Mouse (Mus musculus) megakaryocyte, adult 5-6 weeks (primary cell): ENCODE measurements around the gene Bnc1. TPM values are rescaled to one million over a fixed set of nuclear protein-coding genes. Genes with fewer than 3 reads are reported as not detected.

ENCODE experiments used
- ATAC-seq: 2 replicates; pipeline ENCODE4 v1.8.0; 2016; ENCODE audit warnings: mild to moderate bottlenecking, inconsistent platforms; ENCODE audit not compliant: poor library complexity, severe bottlenecking
- total RNA-seq, 2 experiments: library from RNA; stranded (forward) in 1 of 2; stranded (reverse) in 1 of 2; fragments of 153-499, 151-499 nt in 1 of 2; fragments of 221-1000, 200-1000 nt in 1 of 2; gene quantifications; 2 replicates each; pipeline versions ENCODE4 v1.2.3 to v1.2.4; 2015 to 2017

The Bnc1 gene
- total RNA-seq (2015) (not detected in 2 replicates), total RNA-seq (2017) (not detected in 2 replicates)

DNA sequence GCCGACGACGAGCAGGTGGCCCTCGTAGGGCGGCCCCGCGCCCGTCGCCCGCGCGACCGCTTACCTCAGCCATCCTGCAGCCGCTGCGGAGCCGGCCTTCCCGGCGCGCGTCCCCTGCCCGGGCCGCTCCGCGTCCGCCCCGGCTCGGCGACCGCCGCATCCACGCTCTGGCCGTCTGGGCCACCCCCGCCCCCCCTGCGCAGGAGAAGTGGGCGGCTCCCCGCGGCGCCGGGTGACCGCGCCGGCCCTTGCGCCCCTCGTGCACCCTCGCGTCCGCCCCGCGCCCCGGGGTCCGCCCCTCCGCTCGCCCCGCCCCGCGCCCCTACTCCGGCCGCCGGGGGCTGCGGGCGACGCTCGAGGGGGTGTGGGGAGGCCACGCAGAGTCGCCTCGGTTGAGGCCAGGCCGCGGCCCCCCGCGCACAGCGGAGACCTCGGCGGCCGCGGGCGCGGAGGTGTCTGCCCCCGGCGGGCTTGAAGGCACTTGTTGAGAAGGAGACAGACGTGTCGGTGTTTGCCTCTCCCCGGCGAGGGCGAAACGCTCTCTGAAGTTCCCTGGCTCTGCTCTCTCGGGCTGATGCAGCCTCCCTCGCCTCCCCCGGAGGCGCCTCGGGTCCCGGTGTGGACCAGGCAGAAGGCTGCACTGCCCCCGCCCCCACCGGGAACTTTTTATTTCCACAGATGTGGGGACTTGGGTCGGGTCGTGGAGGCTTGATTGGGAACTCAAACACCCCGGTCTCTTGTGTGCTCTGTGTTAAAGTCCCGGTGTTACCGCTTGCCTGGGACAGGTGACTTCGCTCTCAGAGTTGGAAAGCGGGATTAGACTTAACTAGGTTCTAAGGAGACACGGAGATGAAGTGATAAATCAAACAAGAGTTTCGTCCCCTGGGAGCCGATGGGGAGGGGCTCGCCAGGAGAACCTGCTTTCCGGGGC lies at the start of gene Bnc1:
Gene Bnc1, minus strand, starts transcription at position 162 of the 931 bp plus-strand sequence.
- ATAC-seq, result no peak

GRCm38 (mm10) chr7:82033347-82033746 lies 41.3 kb upstream of the Bnc1 start:
- ATAC-seq, result no peak

GRCm38 (mm10) chr7:82029666-82030065 lies 37.6 kb upstream of the Bnc1 start:
- ATAC-seq, result no peak

DNA sequence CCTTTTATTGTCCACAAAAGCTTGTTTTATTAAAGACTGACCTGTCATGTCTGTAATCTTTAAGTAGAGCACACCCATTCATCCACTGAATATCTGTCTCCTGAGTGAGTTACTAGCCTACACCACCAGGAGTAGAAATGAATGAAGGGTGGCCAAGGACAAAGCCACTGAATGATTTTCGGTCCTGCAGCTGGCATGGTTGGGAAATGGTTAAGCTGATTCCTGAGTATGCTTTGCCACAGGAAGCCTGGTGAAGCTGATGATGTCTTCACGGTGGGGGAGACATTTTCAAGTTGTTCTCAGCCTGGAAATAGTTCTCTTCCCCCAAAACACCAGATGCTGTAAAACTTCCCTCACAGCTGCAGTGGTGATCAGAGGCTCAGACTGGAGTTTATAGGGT lies 33.7 kb upstream of the Bnc1 start:
- no peak for ATAC-seq

DNA sequence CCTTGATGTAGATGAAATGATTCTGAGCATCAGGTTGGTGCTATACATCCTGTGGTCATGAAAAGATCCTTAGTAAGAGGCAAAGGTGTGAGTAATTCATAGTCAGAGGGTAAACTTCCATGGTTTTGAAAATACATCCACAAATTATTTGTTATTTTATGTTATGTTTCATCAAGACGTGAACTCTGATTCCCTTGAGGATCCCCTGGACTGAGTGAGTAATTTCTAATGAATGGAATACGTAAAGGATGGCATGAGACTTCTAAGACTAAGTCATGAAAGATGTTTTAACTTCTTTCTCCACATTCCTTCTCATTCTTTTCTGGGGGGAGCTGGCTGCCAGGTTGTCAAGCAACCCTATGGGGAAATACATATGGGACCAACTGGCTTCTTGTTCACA lies 31.6 kb upstream of the Bnc1 start:
- ATAC-seq, result no peak

DNA sequence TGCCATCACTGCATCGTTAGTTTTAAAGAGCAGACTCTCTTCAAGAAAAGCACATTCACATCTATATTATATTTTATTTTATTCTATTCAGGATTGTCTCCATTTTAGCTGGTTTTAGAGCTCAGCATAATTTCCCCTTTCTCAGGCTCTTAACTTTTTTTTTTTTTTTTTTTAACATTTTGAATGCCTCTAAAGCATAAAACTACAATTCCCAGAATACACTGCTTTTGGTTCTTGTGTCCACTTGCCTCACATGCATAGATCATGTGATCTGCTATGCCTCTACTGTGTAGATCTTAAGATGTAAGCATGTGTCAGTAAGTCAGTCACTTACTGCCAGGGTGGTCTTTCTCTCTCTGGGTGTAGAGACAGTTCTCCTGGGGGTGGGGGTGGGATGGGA lies 30.3 kb upstream of the Bnc1 start:
- no peak for ATAC-seq

DNA sequence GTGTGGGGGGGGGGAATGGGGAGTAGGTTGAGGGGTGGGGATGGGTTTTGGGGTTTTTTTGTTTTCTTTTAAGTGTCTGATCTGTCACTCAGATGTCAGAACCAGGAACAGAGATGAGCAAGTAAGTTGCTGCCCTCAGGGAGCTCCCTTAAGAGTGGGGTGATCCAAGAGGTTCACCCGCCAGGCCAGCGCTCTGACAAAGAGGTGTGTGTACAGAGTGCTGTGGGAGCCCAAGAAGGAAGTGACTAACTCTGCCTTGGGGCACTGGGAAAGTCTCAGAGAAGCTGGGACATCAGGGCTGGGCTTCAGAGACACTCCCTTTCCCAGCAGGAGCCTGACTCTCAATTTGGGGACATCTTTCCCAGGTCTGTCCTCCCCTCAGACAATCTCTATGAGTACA lies 25.9 kb upstream of the Bnc1 start:
- ATAC-seq, result no peak

DNA sequence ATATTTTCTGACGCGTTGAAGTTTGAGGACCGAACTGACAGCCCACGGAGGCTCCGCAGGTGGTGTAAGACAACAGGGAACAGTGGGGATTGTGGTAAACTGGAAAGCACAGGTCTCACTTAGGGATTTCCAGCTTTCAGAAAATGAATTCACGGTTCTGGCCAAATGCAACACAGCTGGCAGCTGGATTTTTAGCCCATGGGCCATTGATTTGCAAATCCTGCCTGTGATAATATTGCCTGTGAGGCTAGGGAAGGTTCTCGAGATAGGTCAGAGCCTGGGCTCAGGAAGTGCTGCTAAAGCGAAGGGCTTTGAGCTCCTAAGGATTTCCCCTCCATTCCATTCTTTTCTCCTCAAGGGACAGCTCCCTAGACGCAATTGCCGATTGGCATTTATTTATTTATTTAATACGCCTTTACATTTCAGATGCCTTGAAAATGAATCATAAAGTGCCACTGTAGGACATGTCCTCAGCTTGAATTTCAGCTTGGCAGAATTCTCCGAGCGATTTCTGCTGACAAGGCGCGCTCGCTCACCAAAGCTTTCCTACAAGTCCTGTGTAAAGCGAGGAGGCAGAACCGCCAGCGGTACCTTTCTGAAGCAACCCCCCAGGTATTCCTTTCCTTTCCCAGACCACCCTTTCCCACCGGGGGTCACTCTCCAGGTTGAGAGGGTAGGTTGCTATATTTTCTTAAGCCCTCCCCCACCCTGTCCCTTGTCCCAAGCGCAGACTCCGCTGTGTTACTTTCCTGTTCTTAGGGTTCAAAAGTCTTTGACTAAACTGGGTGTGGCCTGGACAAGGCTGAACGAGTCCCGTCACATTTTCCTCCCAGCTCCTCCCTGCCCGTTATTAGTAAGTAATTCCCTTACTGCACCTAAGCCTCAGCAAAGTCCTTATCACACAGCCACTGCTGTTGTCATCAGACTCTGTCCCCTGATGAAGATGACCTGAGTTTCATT lies 24.9 kb upstream of the Bnc1 start:
- no peak for ATAC-seq

GRCm38 (mm10) chr7:82012472-82012871 lies 20.4 kb upstream of the Bnc1 start:
- no peak for ATAC-seq

GRCm38 (mm10) chr7:82011534-82012401 lies 19.7 kb upstream of the Bnc1 start:
- no peak for ATAC-seq

DNA sequence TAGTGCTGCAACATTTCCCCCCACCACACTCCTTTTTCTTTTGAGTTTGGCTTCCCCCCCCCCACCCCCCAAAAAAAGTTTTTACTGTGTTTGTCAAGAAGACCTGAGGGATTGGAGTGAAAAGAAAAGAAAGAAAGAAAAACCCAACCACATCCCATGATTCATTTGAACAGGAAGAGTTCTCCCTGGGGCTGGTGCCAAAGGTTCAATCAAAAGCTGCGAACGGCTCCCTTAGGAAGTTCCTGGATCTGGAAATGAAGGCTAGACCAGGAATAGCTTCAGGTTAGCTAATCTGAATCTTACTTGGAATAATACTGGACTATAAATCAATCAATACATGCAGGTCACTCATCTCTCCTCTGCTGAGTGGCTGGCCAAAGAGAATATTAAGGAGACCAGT lies 15.1 kb upstream of the Bnc1 start:
- ATAC-seq, result no peak

DNA sequence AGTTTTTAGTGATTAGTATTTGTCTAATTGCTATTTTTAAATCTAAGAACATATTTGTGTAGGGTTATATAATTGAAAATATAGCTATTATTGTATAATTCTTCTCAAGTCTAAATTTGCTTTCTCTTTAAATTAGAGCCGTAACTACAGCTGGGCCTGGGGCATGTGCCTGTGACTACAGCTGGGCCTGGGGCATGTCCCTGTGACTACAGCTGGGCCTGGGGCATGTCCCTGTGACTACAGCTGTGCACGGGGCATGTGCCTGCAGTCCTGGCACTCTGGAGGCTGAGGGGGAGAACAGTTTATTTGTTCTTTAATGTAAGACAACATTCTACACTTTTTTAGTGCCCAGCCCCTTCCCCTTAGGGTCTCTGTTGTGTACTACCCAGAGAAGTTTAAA lies 12.1 kb upstream of the Bnc1 start:
- ATAC-seq, result no peak

- no peak for ATAC-seq
These were observed 7.7 kb upstream of the Bnc1 start for GRCm38 (mm10) chr7:81999816-82000215.

GRCm38 (mm10) chr7:81999372-81999771 lies 7.3 kb upstream of the Bnc1 start:
- ATAC-seq, result no peak

GRCm38 (mm10) chr7:81995975-81996374 lies 3.9 kb upstream of the Bnc1 start:
- no peak for ATAC-seq

- no peak for ATAC-seq
These were observed 3.0 kb upstream of the Bnc1 start for GRCm38 (mm10) chr7:81995126-81995525.

DNA sequence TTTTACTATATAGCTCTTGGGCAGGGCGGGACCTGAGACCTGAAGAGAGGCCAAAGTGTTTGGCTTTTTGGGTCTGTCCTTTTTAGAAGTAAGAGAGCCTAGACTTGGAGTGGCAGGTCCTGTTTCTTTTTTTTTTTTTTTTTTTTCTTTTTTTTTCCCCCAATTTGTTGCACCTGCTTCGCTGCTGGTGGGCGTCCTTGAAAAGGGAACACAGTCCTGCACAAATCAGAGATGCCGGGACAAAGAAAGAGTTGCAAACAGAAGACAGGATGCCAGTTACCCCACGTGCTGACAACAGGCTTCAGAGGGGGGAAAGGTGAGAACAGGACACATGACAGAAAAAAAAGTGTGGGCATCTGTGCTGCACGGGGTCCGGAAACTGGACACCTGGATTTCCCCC lies 1.0 kb upstream of the Bnc1 start:
- ATAC-seq, result no peak

DNA sequence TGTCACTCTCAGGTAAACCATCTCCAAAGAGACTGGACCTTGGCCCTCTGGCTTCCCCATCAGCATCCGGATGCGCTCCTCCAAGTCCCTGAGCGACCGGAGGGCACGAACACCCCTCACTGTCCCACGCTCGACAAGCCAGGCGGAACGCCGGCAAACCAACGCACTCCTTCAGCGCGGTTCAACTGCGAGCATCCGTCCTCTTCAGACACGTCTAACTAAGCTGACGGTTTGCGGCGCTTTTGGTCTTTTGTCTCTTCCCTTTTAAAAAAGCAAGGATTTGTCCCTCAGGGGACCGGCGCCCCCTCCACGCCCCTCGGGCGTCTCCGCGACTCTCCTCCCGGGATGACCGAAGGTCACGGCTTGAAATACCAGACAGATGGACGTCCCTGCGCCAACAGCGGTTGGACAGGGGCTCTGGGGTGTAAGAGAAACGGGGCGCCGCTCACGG lies 456 bp downstream of the Bnc1 start:
- no peak for ATAC-seq

GRCm38 (mm10) chr7:81991116-81991515 lies 976 bp downstream of the Bnc1 start:
- ATAC-seq, result no peak

GRCm38 (mm10) chr7:81983651-81984050 lies 8.4 kb downstream of the Bnc1 start:
- no peak for ATAC-seq

DNA sequence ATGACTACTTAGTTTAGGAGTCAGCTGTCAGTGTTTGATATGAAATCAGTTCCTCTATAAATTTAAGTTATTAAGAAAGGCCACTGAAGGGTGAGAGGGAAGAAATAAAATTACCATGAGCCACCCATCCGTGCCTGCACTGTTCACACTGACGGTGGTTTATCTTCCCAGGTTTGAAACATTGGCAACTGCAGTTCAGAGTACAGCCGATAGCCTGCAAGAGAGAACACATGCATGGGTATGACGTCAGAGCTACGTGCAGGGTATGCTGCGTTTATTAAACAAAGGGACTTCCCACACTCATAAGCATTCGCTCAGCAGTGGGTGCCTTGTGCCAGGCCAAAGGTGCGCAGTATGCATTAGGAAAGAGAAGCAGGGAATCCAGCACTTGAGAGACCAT lies 13.8 kb downstream of the Bnc1 start:
- no peak for ATAC-seq
